In genomic region chr13:42613326-42613725, GRCm38 (mm10) we compare ENCODE assay signal across 14 mouse cellular contexts.
A peak's percentile ranks its signal among the peaks of the same experiment; 100 is the strongest.
DNase-seq lines count a peak whose midpoint lies in the region.
"Had no signal": no experiment of that assay in that cellular context is flagged by ENCODE, and none has a peak within 500 bp of the region (broad histone marks: within the 10 kb centered on the region; RNA-seq: fewer than 3 reads in every experiment).

No protein-coding gene starts in this region.

- peak; percentile 59 to 74 for DNase-seq in adrenal gland, adult (ENCODE audit: inconsistent age in 2 of 2, low spot score in 1 of 2)
- DNase-seq in adrenal gland, postnatal 4 days (ENCODE audit: low spot score in 2 of 2), result no peak
- DNase-seq in ovary, adult 18-20 months (ENCODE audit: low spot score), result peak; percentile 21
- DNase-seq in ovary, postnatal 10 days (ENCODE audit: low spot score), result no peak
- peak; percentile 22 for DNase-seq in ZHBTc4 (ENCODE audit: low read depth, low spot score)
- no peak for DNase-seq in embryo, embryonic 11 days
- no peak for DNase-seq in thymus, postnatal 10 days (ENCODE audit: low spot score in 2 of 2)
- DNase-seq: B cell, adult 2 months; cerebellum, adult 2 months; cerebellum, postnatal 10 days; gastrocnemius, postnatal 10 days; heart, adult 18-20 months; heart, postnatal 10 days; heart, postnatal 4 days had no signal

Comparison
In these comparisons a context has a peak if more than half of its experiments do, and no peak if none do; other contexts are left out.
1. DNase-seq: peak in adrenal gland, adult (2 of 2), ovary, adult 18-20 months (single experiment) and ZHBTc4 (single experiment); none in adrenal gland, postnatal 4 days (0 of 2), ovary, postnatal 10 days (single experiment), embryo, embryonic 11 days (single experiment) and thymus, postnatal 10 days (0 of 2).